Mouse (Mus musculus): Measurements from ENCODE around the gene Cacng4.

- no peak for TF ChIP-seq MAX (IDR thresholded peaks at IDR 0.05)
- TF ChIP-seq FOSL1 (IDR thresholded peaks at IDR 0.05; ENCODE audit: insufficient read depth, low read length, poor library complexity, severe bottlenecking): no peak
- TF ChIP-seq CTCF (IDR thresholded peaks at IDR 0.05; ENCODE audit: control insufficient read depth, insufficient read depth, insufficient read length): no peak
- no peak for TF ChIP-seq MYOG (IDR thresholded peaks at IDR 0.05; ENCODE audit: control insufficient read depth, extremely low read depth, insufficient read length)
- no peak for TF ChIP-seq MYOD1 (IDR thresholded peaks at IDR 0.05; ENCODE audit: control insufficient read depth, insufficient read length, low read depth)
Measured at GRCm38 (mm10) chr11:107762688-107763460, 31.5 kb downstream of the Cacng4 start.

All from C2C12 (cell line).